Mouse (Mus musculus) hindbrain, postnatal 0 days (tissue): ENCODE measurements at regions not wholly inside any gene's neighbourhood (a gene's known extent, or its start where the extent isn't known, plus 50 kb on each side); places are given as distances from the start of the nearest gene placed in this dataset.

Experiments used
- ATAC-seq: fragments of 200-750 bp; cut with Nextera tagmentation; 2 replicates; pipeline ENCODE4 v1.8.0; 2017; ENCODE audit warnings: mild to moderate bottlenecking, moderate TSS enrichment, moderate library complexity
- DNase-seq: peaks from one replicate; pipeline ENCODE4 v3.0.0-alpha.2; 2015; ENCODE audit warnings: low spot score
- H3K27ac ChIP-seq: fragments of 300-500 bp; sonication (generic); 2 replicates; pipeline ENCODE4 v1.5.1; 2014; ENCODE audit warnings: mild to moderate bottlenecking
- H3K27me3 ChIP-seq: fragments of 300-500 bp; sonication (generic); 2 replicates; pipeline ENCODE4 v1.6.1; 2014; ENCODE audit warnings: low read length, mixed read lengths; ENCODE audit not compliant: insufficient read depth
- H3K36me3 ChIP-seq: fragments of 300-500 bp; sonication (generic); 2 replicates; pipeline ENCODE4 v1.6.1; 2014; ENCODE audit warnings: low read length, mixed read lengths; ENCODE audit not compliant: insufficient read depth
- H3K4me1 ChIP-seq: fragments of 300-500 bp; sonication (generic); 2 replicates; pipeline ENCODE4 v1.6.1; 2014; ENCODE audit warnings: antibody characterized with exemption, low read length, mixed read lengths; ENCODE audit not compliant: insufficient read depth
- H3K4me2 ChIP-seq: fragments of 300-500 bp; sonication (generic); 2 replicates; pipeline ENCODE4 v1.6.1; 2014; ENCODE audit warnings: low read depth, mild to moderate bottlenecking, low read length, moderate library complexity, mixed read lengths
- H3K4me3 ChIP-seq: fragments of 300-500 bp; sonication (generic); 2 replicates; pipeline ENCODE4 v1.5.1; 2014; ENCODE audit warnings: low read length
- H3K9ac ChIP-seq: fragments of 300-500 bp; sonication (generic); replicated peaks from 2 replicates; pipeline ENCODE4 v1.6.1; 2014; ENCODE audit warnings: mild to moderate bottlenecking, low read length, moderate library complexity, mixed read lengths
- H3K9me3 ChIP-seq: fragments of 300-500 bp; sonication (generic); 2 replicates; pipeline ENCODE4 v1.6.1; 2016; ENCODE audit warnings: low read length, mixed read lengths
- CTCF ChIP-seq: IDR thresholded peaks from 2 replicates; pipeline ENCODE4 v1.5.1; 2016; ENCODE audit warnings: antibody characterized with exemption, control low read depth, low read depth
- WGBS: fragments of 180-500 bp; shearing (Covaris S2); extraction: QIAGEN DNeasy Blood & Tissue Kit; methylation state at CpG from one replicate; pipeline ENCODE4 v1.1.7; 2014; 5-methylcytosine and 5-hydroxymethylcytosine counted together

GRCm38 (mm10) chr3:101722001-101722400 lies 117.5 kb upstream of the Atp1a1 start:
- Histone ChIP-seq H3K4me3 (no peak overlapping the region), H3K9ac (no peak overlapping the region), H3K27me3 (no peaks in the 10 kb centered on the region), H3K4me1 (no peaks in the 10 kb centered on the region), H3K27ac (no peak overlapping the region), H3K36me3 (no peaks in the 10 kb centered on the region), H3K9me3 (no peaks in the 10 kb centered on the region), H3K4me2 (no peak overlapping the region)
- DNase-seq = no peak
- TF ChIP-seq CTCF = no peak
- no peak for ATAC-seq
- WGBS = 90% methylated on average over 4 of the region's 4 CpGs

- DNase-seq (no peak), ATAC-seq (no peak)
- no peaks in the 10 kb centered on the region for H3K36me3 ChIP-seq
- peaks cover 10% of the 10 kb centered on the region; the same call in 1 of the 2 replicates for H3K4me1 ChIP-seq
- no peaks in the 10 kb centered on the region for H3K27me3 ChIP-seq
- no peak for TF ChIP-seq CTCF
- H3K9ac ChIP-seq = no peak overlapping the region
- no peak overlapping the region for H3K4me3 ChIP-seq
- H3K9me3 ChIP-seq = no peaks in the 10 kb centered on the region
- H3K27ac ChIP-seq = no peak overlapping the region
- no peak overlapping the region for H3K4me2 ChIP-seq
These were observed 110.9 kb upstream of the Atp1a1 start for GRCm38 (mm10) chr3:101715416-101715815.

GRCm38 (mm10) chr3:101714810-101715209 lies 110.3 kb upstream of the Atp1a1 start:
- ATAC-seq (no peak), DNase-seq (no peak)
- Histone ChIP-seq H3K4me2 (no peak overlapping the region), H3K9ac (no peak overlapping the region), H3K9me3 (no peaks in the 10 kb centered on the region), H3K27me3 (no peaks in the 10 kb centered on the region), H3K4me1 (peaks cover 10% of the 10 kb centered on the region; the same call in 1 of the 2 replicates), H3K36me3 (no peaks in the 10 kb centered on the region), H3K27ac (no peak overlapping the region), H3K4me3 (no peak overlapping the region)
- 70% methylated on average over 5 of the region's 5 CpGs for WGBS
- TF ChIP-seq CTCF = no peak

GRCm38 (mm10) chr3:101713669-101714068 lies 109.2 kb upstream of the Atp1a1 start:
- Histone ChIP-seq H3K4me2 (peak overlapping the region; percentile 34; the same call in 1 of the 2 replicates), H3K4me1 (peaks cover 10% of the 10 kb centered on the region; the same call in 1 of the 2 replicates), H3K36me3 (no peaks in the 10 kb centered on the region), H3K9me3 (no peaks in the 10 kb centered on the region), H3K9ac (no peak overlapping the region), H3K27ac (no peak overlapping the region), H3K27me3 (no peaks in the 10 kb centered on the region), H3K4me3 (no peak overlapping the region)
- ATAC-seq (no peak), DNase-seq (no peak)
- WGBS = 53% methylated on average over 11 of the region's 11 CpGs
- no peak for TF ChIP-seq CTCF

GRCm38 (mm10) chr3:101713138-101713638 lies 108.7 kb upstream of the Atp1a1 start:
- ATAC-seq (no peak), DNase-seq (peak; percentile 43)
- 22% methylated on average over 11 of the region's 11 CpGs for WGBS
- TF ChIP-seq CTCF = no peak
- no peaks in the 10 kb centered on the region for H3K27me3 ChIP-seq
- H3K36me3 ChIP-seq = no peaks in the 10 kb centered on the region
- no peak overlapping the region for H3K27ac ChIP-seq
- H3K9me3 ChIP-seq = no peaks in the 10 kb centered on the region
- no peak overlapping the region for H3K4me3 ChIP-seq
- 0 out of 2 replicates have a peak overlapping the region, but pooled peaks have one; percentile 14 for H3K9ac ChIP-seq
- peak overlapping the region; percentile 34 for H3K4me2 ChIP-seq
- peaks cover 10% of the 10 kb centered on the region; the same call in 1 of the 2 replicates for H3K4me1 ChIP-seq

GRCm38 (mm10) chr3:101712666-101713065 lies 108.2 kb upstream of the Atp1a1 start:
- H3K9me3 ChIP-seq = no peaks in the 10 kb centered on the region
- WGBS = 70% methylated on average over 14 of the region's 14 CpGs
- H3K9ac ChIP-seq = no peak overlapping the region
- no peaks in the 10 kb centered on the region for H3K36me3 ChIP-seq
- H3K27ac ChIP-seq = no peak overlapping the region
- DNase-seq = no peak
- no peak for TF ChIP-seq CTCF
- H3K4me2 ChIP-seq = no peak overlapping the region
- no peaks in the 10 kb centered on the region for H3K27me3 ChIP-seq
- ATAC-seq = no peak
- no peak overlapping the region for H3K4me3 ChIP-seq
- H3K4me1 ChIP-seq = peaks cover 10% of the 10 kb centered on the region; the same call in 1 of the 2 replicates

GRCm38 (mm10) chr3:101711594-101712171 lies 107.2 kb upstream of the Atp1a1 start:
- no peaks in the 10 kb centered on the region for H3K36me3 ChIP-seq
- no peaks in the 10 kb centered on the region for H3K27me3 ChIP-seq
- H3K27ac ChIP-seq = no peak overlapping the region; the same call in 1 of the 2 replicates
- no peak overlapping the region for H3K4me3 ChIP-seq
- no peak overlapping the region for H3K4me2 ChIP-seq
- no peak overlapping the region for H3K9ac ChIP-seq
- no peaks in the 10 kb centered on the region for H3K9me3 ChIP-seq
- peaks cover 10% of the 10 kb centered on the region; the same call in 1 of the 2 replicates for H3K4me1 ChIP-seq
- ATAC-seq (no peak), DNase-seq (peak; percentile 36)
- WGBS = 22% methylated on average over 11 of the region's 11 CpGs
- TF ChIP-seq CTCF = no peak
